ENCODE assay signal across 7 mouse cellular contexts in the genomic region with DNA sequence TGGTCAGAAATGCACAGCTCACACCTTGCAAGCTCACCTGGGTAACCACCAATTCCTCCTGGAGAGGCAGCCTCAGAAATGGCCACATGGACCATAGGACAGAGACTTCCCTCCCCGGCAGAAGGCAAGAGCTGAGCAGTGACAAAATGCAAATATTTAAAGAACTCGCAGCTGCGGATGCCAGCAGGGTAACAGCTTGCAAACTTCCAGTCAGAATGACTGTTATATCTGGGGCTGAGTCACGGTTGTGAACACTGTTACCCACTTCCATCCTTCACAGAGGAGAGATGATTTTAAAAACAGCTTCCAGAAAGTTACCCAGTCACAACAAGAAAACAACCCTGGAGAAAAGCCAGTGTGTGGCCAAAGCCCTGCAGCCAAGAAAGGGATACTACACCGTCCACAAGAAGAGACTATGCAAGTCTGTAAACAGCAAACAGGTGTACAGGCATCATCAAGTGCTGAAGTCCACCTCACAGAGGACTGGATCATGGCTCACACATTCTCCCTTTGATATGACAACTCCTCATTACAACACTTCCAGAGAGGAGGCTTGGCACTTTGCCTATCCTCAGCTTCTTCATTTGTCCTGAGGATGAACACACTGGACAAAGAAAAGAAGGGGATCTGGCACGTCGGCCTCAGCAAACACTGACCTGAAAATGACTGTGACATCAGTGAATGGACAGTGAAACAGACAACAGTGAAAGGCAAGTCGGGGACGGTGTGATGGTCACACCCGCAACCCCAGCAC. TPM values are rescaled to one million over a fixed set of nuclear protein-coding genes. Genes with fewer than 3 reads are reported as not detected.
DNase-seq lines count a peak whose midpoint lies in the region; ATAC-seq and TF ChIP-seq lines count a peak whose summit lies in the region.

No protein-coding gene starts in this region.

- no peak for TF ChIP-seq POLR2A in spleen, adult 2 months (IDR thresholded peaks at IDR 0.05; ENCODE audit: low read depth, low read length)

- no peak for ATAC-seq in heart, embryonic 16.5 days (replicated peaks; ENCODE audit: extremely low read depth, insufficient read depth, low FRiP score)
- no peak for ATAC-seq in liver, embryonic 11.5 days (replicated peaks; ENCODE audit: low FRiP score)
- ATAC-seq in kidney, embryonic 14.5 days (ENCODE audit: low FRiP score, low TSS enrichment) = no peak

- DNase-seq in spleen, adult 2 months (ENCODE audit: low read depth in 1 of 2, low spot score in 2 of 2) = peak in 1 of 2 experiments; percentile 15
- no peak for DNase-seq in spleen, postnatal 10 days (ENCODE audit: low spot score in 2 of 2)
- DNase-seq in liver, embryonic 11.5 days (ENCODE audit: low spot score) = no peak
- DNase-seq in telencephalon, adult 2 months (ENCODE audit: low read depth, low spot score) = peak; percentile 82
- no peak for DNase-seq in adrenal gland, adult 2 months

- H3K4me1 ChIP-seq in spleen, adult 2 months (ENCODE audit: control insufficient read depth, insufficient read depth, insufficient read length) = peaks cover 36% of the 10 kb centered on the region; the same call in 1 of the 2 replicates
- peaks cover 66% of the 10 kb centered on the region for H3K4me1 ChIP-seq in heart, embryonic 16.5 days (ENCODE audit: control insufficient read depth, insufficient read depth, low read length)
- peaks cover 68% of the 10 kb centered on the region for H3K4me1 ChIP-seq in liver, embryonic 11.5 days (replicated peaks; ENCODE audit: control insufficient read depth, insufficient read depth, low read length)
- H3K4me1 ChIP-seq in kidney, embryonic 14.5 days (ENCODE audit: control insufficient read depth, insufficient read depth, low read length) = peaks cover 19% of the 10 kb centered on the region

- no peak overlapping the region for H3K9ac ChIP-seq in heart, embryonic 16.5 days (ENCODE audit: low read length)
- no peak overlapping the region for H3K9ac ChIP-seq in liver, embryonic 11.5 days (ENCODE audit: low read depth, low read length)
- no peak overlapping the region for H3K9ac ChIP-seq in kidney, embryonic 14.5 days (ENCODE audit: low read depth, low read length)

- TF ChIP-seq CTCF in spleen, adult 2 months (IDR thresholded peaks at IDR 0.05; ENCODE audit: extremely low read depth, insufficient read depth, insufficient read length, insufficient replicate concordance) = no peak

- 63% methylated on average over 10 of the region's 10 CpGs for WGBS in spleen, adult 2 months
- 28% methylated on average over 10 of the region's 10 CpGs for WGBS in heart, embryonic 16.5 days
- 59% methylated on average over 10 of the region's 10 CpGs for WGBS in liver, embryonic 11.5 days
- WGBS in kidney, embryonic 14.5 days = 62% methylated on average over 10 of the region's 10 CpGs

- H3K4me2 ChIP-seq in heart, embryonic 16.5 days (ENCODE audit: low read depth, low read length) = peak overlapping the region; percentile 21; the same call in 1 of the 2 replicates
- peak overlapping the region; percentile 33; the same call in 1 of the 2 replicates for H3K4me2 ChIP-seq in liver, embryonic 11.5 days
- no peak overlapping the region for H3K4me2 ChIP-seq in kidney, embryonic 14.5 days (replicated peaks; ENCODE audit: low read depth, low read length)

- no peaks in the 10 kb centered on the region for H3K36me3 ChIP-seq in spleen, adult 2 months (ENCODE audit: control insufficient read depth, insufficient read depth, low read length)
- H3K36me3 ChIP-seq in heart, embryonic 16.5 days (ENCODE audit: control insufficient read depth, insufficient read depth) = no peaks in the 10 kb centered on the region
- H3K36me3 ChIP-seq in liver, embryonic 11.5 days (ENCODE audit: control insufficient read depth, insufficient read depth, low read length) = no peaks in the 10 kb centered on the region
- no peaks in the 10 kb centered on the region for H3K36me3 ChIP-seq in kidney, embryonic 14.5 days (ENCODE audit: control insufficient read depth, insufficient read depth, low read length)

- no peak overlapping the region for H3K4me3 ChIP-seq in spleen, adult 2 months (ENCODE audit: extremely low read depth, insufficient read depth, insufficient read length)
- H3K4me3 ChIP-seq in heart, embryonic 16.5 days (ENCODE audit: low read length) = no peak overlapping the region
- no peak overlapping the region for H3K4me3 ChIP-seq in liver, embryonic 11.5 days (ENCODE audit: low read depth, low read length)
- no peak overlapping the region for H3K4me3 ChIP-seq in kidney, embryonic 14.5 days (ENCODE audit: low read length)

- H3K9me3 ChIP-seq in heart, embryonic 16.5 days (replicated peaks; ENCODE audit: control insufficient read depth, low read length) = no peaks in the 10 kb centered on the region
- H3K9me3 ChIP-seq in liver, embryonic 11.5 days (ENCODE audit: control insufficient read depth, low read length) = no peaks in the 10 kb centered on the region
- H3K9me3 ChIP-seq in kidney, embryonic 14.5 days (ENCODE audit: control insufficient read depth, low read length) = no peaks in the 10 kb centered on the region

- H3K27ac ChIP-seq in spleen, adult 2 months (ENCODE audit: insufficient read depth, low read length) = peak overlapping the region; percentile 29; the same call in 1 of the 2 replicates
- H3K27ac ChIP-seq in heart, embryonic 16.5 days (ENCODE audit: low read length) = peak overlapping the region; percentile 44
- H3K27ac ChIP-seq in liver, embryonic 11.5 days (ENCODE audit: low read depth, low read length) = no peak overlapping the region
- H3K27ac ChIP-seq in kidney, embryonic 14.5 days (ENCODE audit: low read depth, low read length) = no peak overlapping the region

- no peaks in the 10 kb centered on the region for H3K27me3 ChIP-seq in spleen, adult 2 months (ENCODE audit: control insufficient read depth, insufficient read depth, low read length)
- H3K27me3 ChIP-seq in heart, embryonic 16.5 days (ENCODE audit: control insufficient read depth, insufficient read depth, low read length) = no peaks in the 10 kb centered on the region
- H3K27me3 ChIP-seq in liver, embryonic 11.5 days (replicated peaks; ENCODE audit: control insufficient read depth, insufficient read depth, low read length) = no peaks in the 10 kb centered on the region
- no peaks in the 10 kb centered on the region for H3K27me3 ChIP-seq in kidney, embryonic 14.5 days (ENCODE audit: control insufficient read depth, insufficient read depth, low read length)

RNA-seq across cellular contexts. Expression of a gene that starts 16.4 kb away (rescaled TPM):
- 27.4 and 27.6 TPM in 2 replicates for polyA plus RNA-seq in spleen, adult 2 months (2012; rRNA removed)
- polyA plus RNA-seq in heart, embryonic 16.5 days (2015; fragmentation: Nextera tagmentation; extraction: Ambion mirVana) = 73.3 and 74.2 TPM in 2 replicates
- 82.9 and 89.3 TPM in 2 replicates for polyA plus RNA-seq in liver, embryonic 11.5 days (2014; fragmentation: Nextera tagmentation; extraction: Ambion mirVana)
- 100 to 1,000 TPM in 1 of 2 experiments, 10 to 100 TPM in 1; 76.7 to 111 TPM for total RNA-seq in adrenal gland, adult 2 months (2021)
- polyA plus RNA-seq in adrenal gland, adult 2 months (2012; rRNA removed) = 25.3 and 28.9 TPM in 2 replicates
- polyA plus RNA-seq in kidney, embryonic 14.5 days (2014; fragmentation: Nextera tagmentation; extraction: Ambion mirVana) = 37.9 and 64.2 TPM in 2 replicates

Comparison
In these comparisons a context has a peak if more than half of its experiments do, and no peak if none do; other contexts are left out.
1. H3K27ac ChIP-seq: peak in spleen, adult 2 months (single experiment) and heart, embryonic 16.5 days (single experiment); none in liver, embryonic 11.5 days (single experiment) and kidney, embryonic 14.5 days (single experiment).